Mouse (Mus musculus) adrenal gland, postnatal 25 days (tissue): ENCODE data around the gene Smurf2. TPM values are rescaled to one million over a fixed set of nuclear protein-coding genes. Genes with fewer than 3 reads are reported as not detected.

ENCODE experiments used
- DNase-seq: peaks from one replicate; pipeline ENCODE4 v3.0.0; 2021; ENCODE audit warnings: mixed read lengths
- total RNA-seq: library from RNA; stranded (reverse); gene quantifications from 2 replicates; pipeline ENCODE4 v1.2.3, GENCODE M21; 2021

The Smurf2 gene
- total RNA-seq, 1 experiment from 2014 or later, result 40.8 TPM

GRCm38 (mm10) chr11:106907253-106907652, 13.3 kb downstream of the Smurf2 start:
- DNase-seq, result no peak

GRCm38 (mm10) chr11:106905707-106906106, 14.8 kb downstream of the Smurf2 start:
- no peak for DNase-seq

GRCm38 (mm10) chr11:106899804-106900203, 20.7 kb downstream of the Smurf2 start:
- DNase-seq, result no peak

GRCm38 (mm10) chr11:106896561-106897168, 23.9 kb downstream of the Smurf2 start:
- DNase-seq, result no peak

- no peak for DNase-seq
Measured at GRCm38 (mm10) chr11:106883656-106884055, 36.9 kb downstream of the Smurf2 start.

GRCm38 (mm10) chr11:106872650-106873049, 47.9 kb downstream of the Smurf2 start:
- DNase-seq, result no peak

- no peak for DNase-seq
Measured at GRCm38 (mm10) chr11:106851438-106851837, 69.1 kb downstream of the Smurf2 start.

GRCm38 (mm10) chr11:106842002-106842401, 78.5 kb downstream of the Smurf2 start:
- no peak for DNase-seq

GRCm38 (mm10) chr11:106828079-106828478, 92.4 kb downstream of the Smurf2 start:
- no peak for DNase-seq

GRCm38 (mm10) chr11:106824403-106824802, 96.1 kb downstream of the Smurf2 start:
- DNase-seq, result no peak

GRCm38 (mm10) chr11:106823741-106824140, 96.8 kb downstream of the Smurf2 start:
- DNase-seq, result no peak

- DNase-seq, result no peak
Measured at GRCm38 (mm10) chr11:106822911-106823310, 97.6 kb downstream of the Smurf2 start.

- no peak for DNase-seq
Measured at GRCm38 (mm10) chr11:106822491-106822890, 98.0 kb downstream of the Smurf2 start.

- no peak for DNase-seq
Measured at GRCm38 (mm10) chr11:106821397-106821796, 99.1 kb downstream of the Smurf2 start.

GRCm38 (mm10) chr11:106820972-106821371, 99.5 kb downstream of the Smurf2 start:
- DNase-seq, result peak; percentile 59

GRCm38 (mm10) chr11:106820252-106820651, 100.3 kb downstream of the Smurf2 start:
- DNase-seq, result no peak

- DNase-seq, result no peak
Measured at GRCm38 (mm10) chr11:106819595-106819994, 100.9 kb downstream of the Smurf2 start.

- no peak for DNase-seq
Measured at GRCm38 (mm10) chr11:106818341-106818740, 102.2 kb downstream of the Smurf2 start.

- no peak for DNase-seq
Measured at GRCm38 (mm10) chr11:106817808-106818207, 102.7 kb downstream of the Smurf2 start.

GRCm38 (mm10) chr11:106817156-106817555, 103.4 kb downstream of the Smurf2 start:
- DNase-seq, result no peak

- DNase-seq, result no peak
Measured at GRCm38 (mm10) chr11:106816316-106816715, 104.2 kb downstream of the Smurf2 start.

GRCm38 (mm10) chr11:106815761-106816160, 104.8 kb downstream of the Smurf2 start:
- DNase-seq, result no peak

GRCm38 (mm10) chr11:106815331-106815730, 105.2 kb downstream of the Smurf2 start:
- no peak for DNase-seq

- DNase-seq, result no peak
Measured at GRCm38 (mm10) chr11:106814601-106815320, 105.8 kb downstream of the Smurf2 start.
